Mouse (Mus musculus) erythroblast, embryonic 14.5 days (primary cell): ENCODE data around the gene Mroh3.

Source experiments
- GATA1 ChIP-seq: IDR thresholded peaks from 2 replicates; pipeline ENCODE4 v1.6.1; 2012; ENCODE audit warnings: low read length, inconsistent platforms, mixed read lengths
- TAL1 ChIP-seq: IDR thresholded peaks from 3 replicates; pipeline ENCODE4 v1.6.1; 2012; ENCODE audit warnings: low read length, inconsistent platforms, mixed read lengths

DNA sequence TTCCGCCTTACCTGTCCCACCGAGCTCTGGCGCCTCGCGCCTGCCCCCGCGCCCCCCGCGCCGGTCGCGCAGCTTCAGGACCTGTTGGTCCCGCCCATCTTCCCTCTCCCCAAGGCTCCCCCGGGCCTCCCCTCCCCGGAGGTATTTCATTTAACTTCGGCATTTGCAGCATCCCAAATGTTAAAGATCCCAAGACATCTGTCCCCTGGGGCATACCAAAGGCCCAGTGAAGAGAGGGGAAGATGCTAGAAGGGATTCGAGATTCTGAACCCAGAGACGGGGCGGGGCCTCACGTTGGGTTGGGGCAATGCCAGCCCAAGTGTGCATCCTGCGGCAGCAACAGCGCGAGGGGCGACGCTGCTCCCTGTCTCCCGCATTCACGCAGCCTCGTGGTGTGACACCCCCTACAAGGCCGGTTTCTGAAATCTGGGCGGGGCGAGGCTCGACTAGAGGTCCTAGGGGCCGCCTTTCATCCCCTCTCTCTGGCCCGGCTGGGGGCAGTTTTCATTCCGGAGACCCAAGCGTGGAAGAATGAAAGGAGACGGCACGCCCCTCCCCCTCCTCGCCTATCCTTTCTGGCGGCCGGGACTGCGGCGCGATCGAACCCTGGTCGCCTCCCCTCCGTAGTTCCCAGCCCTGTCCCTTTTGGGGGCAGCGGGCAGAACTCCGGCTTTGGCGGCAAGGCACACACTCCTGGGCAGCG is 21.4 kb upstream of the Mroh3 start, which contains the start of gene Inava:
- TF ChIP-seq TAL1 (no peak), GATA1 (no peak)
